Mouse (Mus musculus) olfactory bulb, adult 2 months (tissue): Measurements from ENCODE around the gene Rbl1.

Source experiments
- CTCF ChIP-seq: fragments of 200-500 bp; IDR thresholded peaks from 2 replicates; pipeline ENCODE4 v1.5.1; 2012; ENCODE audit warnings: low read depth, mild to moderate bottlenecking, low read length, moderate library complexity; ENCODE audit not compliant: insufficient read depth
- POLR2A ChIP-seq: fragments of 200-500 bp; IDR thresholded peaks from 2 replicates; pipeline ENCODE4 v1.6.1; 2012; ENCODE audit warnings: mild to moderate bottlenecking, low read depth, low read length, moderate library complexity; ENCODE audit not compliant: insufficient read depth

GRCm38 (mm10) chr2:157245603-157246002 is 41.3 kb upstream of the Rbl1 start:
- TF ChIP-seq CTCF (no peak), POLR2A (no peak)
